Mouse (Mus musculus) kidney, adult 2 months (tissue): Measurements from ENCODE around the gene Rap2a. TPM values are rescaled to one million over a fixed set of nuclear protein-coding genes. Genes with fewer than 3 reads are reported as not detected.

Source experiments
- DNase-seq: peaks from one replicate; pipeline ENCODE4 v3.0.0; 2021
- H3K27ac ChIP-seq: fragments of 200-500 bp; 2 replicates; pipeline ENCODE4 v1.5.1; 2012; ENCODE audit warnings: low read depth, low read length, control low read depth, inconsistent platforms; ENCODE audit not compliant: insufficient read depth
- H3K27me3 ChIP-seq: fragments of 200-500 bp; replicated peaks from 2 replicates; pipeline ENCODE4 v1.6.1; 2012; ENCODE audit warnings: mild to moderate bottlenecking, moderate library complexity, low read length, inconsistent platforms; ENCODE audit not compliant: control insufficient read depth, insufficient read depth
- H3K36me3 ChIP-seq: fragments of 200-500 bp; 2 replicates; pipeline ENCODE4 v1.6.1; 2012; ENCODE audit warnings: mild to moderate bottlenecking, moderate library complexity, low read length, inconsistent platforms; ENCODE audit not compliant: control insufficient read depth, insufficient read depth
- H3K4me1 ChIP-seq: fragments of 200-500 bp; 2 replicates; pipeline ENCODE4 v1.6.1; 2011; ENCODE audit warnings: low read length; ENCODE audit not compliant: control insufficient read depth, insufficient read depth
- H3K4me3 ChIP-seq: fragments of 200-500 bp; 2 replicates; pipeline ENCODE4 v1.5.1; 2011; ENCODE audit warnings: mild to moderate bottlenecking, low read depth, low read length, control low read depth; ENCODE audit not compliant: insufficient read depth
- CTCF ChIP-seq: fragments of 200-500 bp; conservative IDR thresholded peaks from 2 replicates; pipeline ENCODE4 v1.5.1; 2011; ENCODE audit warnings: low read depth, mild to moderate bottlenecking, control low read depth, low read length, moderate library complexity, mixed read lengths; ENCODE audit not compliant: insufficient read depth, insufficient read length
- POLR2A ChIP-seq: fragments of 200-500 bp; IDR thresholded peaks from one replicate; pipeline ENCODE4 v1.6.1; 2011; ENCODE audit warnings: low read depth, low read length, control low read depth
- WGBS: fragments of 180-500 bp; shearing (Covaris S2); methylation state at CpG from one replicate; pipeline ENCODE4 v1.1.7; 2018; 5-methylcytosine and 5-hydroxymethylcytosine counted together
- polyA plus RNA-seq: library from polyadenylated mRNA; depleted of rRNA; stranded (reverse); fragments of >200 nt; gene quantifications from 2 replicates; pipeline ENCODE4 v1.2.3, GENCODE M21; 2012; rRNA removed

Rap2a gene
- polyA plus RNA-seq: 9.7 and 12.4 TPM in 2 replicates

GRCm38 (mm10) chr14:120477982-120478568 is at the start of gene Rap2a:
Gene Rap2a, plus strand, starts transcription at chr14:120478444.
- Histone ChIP-seq H3K27me3 (no peaks in the 10 kb centered on the region), H3K4me1 (peaks cover 3% of the 10 kb centered on the region; the same call in 1 of the 2 replicates), H3K4me3 (peak within 1 kb of the TSS; percentile 79), H3K27ac (peak within 1 kb of the TSS; percentile 96), H3K36me3 (no peaks in the 10 kb centered on the region)
- peak; percentile 98 for DNase-seq
- no peak for TF ChIP-seq CTCF
- TF ChIP-seq POLR2A: peak; percentile 74
- under 1% methylated on average over 78 of the region's 78 CpGs for WGBS

- no peak for TF ChIP-seq POLR2A
- no peak for TF ChIP-seq CTCF
- H3K4me3 ChIP-seq: no peak overlapping the region
- 84% methylated on average over 5 of the region's 5 CpGs for WGBS
- no peak overlapping the region for H3K27ac ChIP-seq
- H3K36me3 ChIP-seq: peaks cover 12% of the 10 kb centered on the region; the same call in 1 of the 2 replicates
- no peaks in the 10 kb centered on the region for H3K27me3 ChIP-seq
- no peak for DNase-seq
- H3K4me1 ChIP-seq: no peaks in the 10 kb centered on the region
Observed at GRCm38 (mm10) chr14:120428497-120428896, 49.7 kb upstream of the Rap2a start.

- Histone ChIP-seq H3K27me3 (no peaks in the 10 kb centered on the region), H3K27ac (no peak overlapping the region), H3K4me3 (no peak overlapping the region), H3K36me3 (no peaks in the 10 kb centered on the region), H3K4me1 (no peaks in the 10 kb centered on the region)
- TF ChIP-seq POLR2A (no peak), CTCF (peak; percentile 22; the same call in 1 of the 2 replicates)
- no peak for DNase-seq
Observed at GRCm38 (mm10) chr14:120432773-120433172, 45.5 kb upstream of the Rap2a start.

GRCm38 (mm10) chr14:120433931-120434398 is 44.3 kb upstream of the Rap2a start:
- H3K27ac ChIP-seq: no peak overlapping the region
- no peaks in the 10 kb centered on the region for H3K4me1 ChIP-seq
- TF ChIP-seq CTCF (no peak), POLR2A (no peak)
- no peaks in the 10 kb centered on the region for H3K36me3 ChIP-seq
- H3K27me3 ChIP-seq: no peaks in the 10 kb centered on the region
- 56% methylated on average over 8 of the region's 8 CpGs for WGBS
- no peak overlapping the region for H3K4me3 ChIP-seq
- peak; percentile 23 for DNase-seq

- TF ChIP-seq POLR2A (no peak), CTCF (no peak)
- Histone ChIP-seq H3K4me3 (no peak overlapping the region), H3K27ac (no peak overlapping the region), H3K4me1 (no peaks in the 10 kb centered on the region), H3K36me3 (no peaks in the 10 kb centered on the region), H3K27me3 (no peaks in the 10 kb centered on the region)
- 82% methylated on average over 1 of the region's 1 CpGs for WGBS
- no peak for DNase-seq
Observed at GRCm38 (mm10) chr14:120434831-120435230, 43.4 kb upstream of the Rap2a start.

- TF ChIP-seq CTCF (no peak), POLR2A (no peak)
- no peak overlapping the region for H3K4me3 ChIP-seq
- no peak overlapping the region for H3K27ac ChIP-seq
- no peaks in the 10 kb centered on the region for H3K36me3 ChIP-seq
- DNase-seq: no peak
- H3K4me1 ChIP-seq: no peaks in the 10 kb centered on the region
- H3K27me3 ChIP-seq: no peaks in the 10 kb centered on the region
Observed at GRCm38 (mm10) chr14:120440716-120441115, 37.5 kb upstream of the Rap2a start.

GRCm38 (mm10) chr14:120441256-120441655 is 37.0 kb upstream of the Rap2a start:
- no peak overlapping the region for H3K27ac ChIP-seq
- no peak overlapping the region for H3K4me3 ChIP-seq
- TF ChIP-seq CTCF (no peak), POLR2A (no peak)
- H3K27me3 ChIP-seq: no peaks in the 10 kb centered on the region
- H3K36me3 ChIP-seq: no peaks in the 10 kb centered on the region
- WGBS: 69% methylated on average over 4 of the region's 4 CpGs
- DNase-seq: no peak
- H3K4me1 ChIP-seq: no peaks in the 10 kb centered on the region
